Mouse (Mus musculus) kidney, postnatal 10 days (tissue): Measurements from ENCODE around the gene Plekhh3.

Experiments
- DNase-seq: peaks from one replicate; pipeline ENCODE4 v3.0.0; 2021; ENCODE audit warnings: mixed read lengths

The Plekhh3 gene

DNA sequence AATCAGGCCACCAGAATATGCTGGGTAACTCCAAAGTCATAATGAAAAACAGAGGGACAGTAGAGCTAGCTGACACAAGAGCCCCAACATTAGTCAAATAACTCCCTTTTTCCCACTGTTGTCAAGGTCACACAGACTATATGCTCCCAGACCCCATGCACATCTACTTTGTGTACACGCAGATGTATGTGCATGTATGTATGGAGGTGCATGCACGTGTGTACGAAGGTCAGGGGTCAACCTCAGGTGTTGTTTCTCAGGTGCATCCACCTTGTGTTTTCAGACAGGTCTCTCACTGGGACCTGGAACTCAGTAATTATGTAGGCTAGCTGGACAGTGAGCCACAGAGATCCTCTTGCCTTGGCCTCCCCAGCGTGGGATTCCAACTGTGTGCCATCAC, 14.3 kb upstream of the Plekhh3 start:
- DNase-seq: no peak

DNA sequence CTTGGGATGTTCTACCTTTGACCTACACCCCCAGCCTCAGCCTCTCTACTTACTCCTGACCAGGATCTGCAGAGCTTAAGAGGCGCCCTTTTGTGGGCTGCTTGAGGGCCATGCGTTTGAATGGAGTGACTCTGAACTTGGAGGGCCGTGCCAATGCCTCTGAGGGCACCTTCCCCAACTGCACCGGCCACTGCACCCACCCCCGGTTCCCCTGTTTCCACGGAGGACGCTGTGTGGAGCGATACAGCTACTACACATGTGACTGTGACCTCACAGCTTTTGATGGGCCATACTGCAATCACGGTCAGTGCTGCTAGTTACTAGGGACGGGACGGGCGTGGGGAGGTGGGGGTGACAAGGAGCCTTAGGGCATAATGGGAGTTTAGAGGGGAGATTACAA, 13.8 kb upstream of the Plekhh3 start:
- no peak for DNase-seq

DNA sequence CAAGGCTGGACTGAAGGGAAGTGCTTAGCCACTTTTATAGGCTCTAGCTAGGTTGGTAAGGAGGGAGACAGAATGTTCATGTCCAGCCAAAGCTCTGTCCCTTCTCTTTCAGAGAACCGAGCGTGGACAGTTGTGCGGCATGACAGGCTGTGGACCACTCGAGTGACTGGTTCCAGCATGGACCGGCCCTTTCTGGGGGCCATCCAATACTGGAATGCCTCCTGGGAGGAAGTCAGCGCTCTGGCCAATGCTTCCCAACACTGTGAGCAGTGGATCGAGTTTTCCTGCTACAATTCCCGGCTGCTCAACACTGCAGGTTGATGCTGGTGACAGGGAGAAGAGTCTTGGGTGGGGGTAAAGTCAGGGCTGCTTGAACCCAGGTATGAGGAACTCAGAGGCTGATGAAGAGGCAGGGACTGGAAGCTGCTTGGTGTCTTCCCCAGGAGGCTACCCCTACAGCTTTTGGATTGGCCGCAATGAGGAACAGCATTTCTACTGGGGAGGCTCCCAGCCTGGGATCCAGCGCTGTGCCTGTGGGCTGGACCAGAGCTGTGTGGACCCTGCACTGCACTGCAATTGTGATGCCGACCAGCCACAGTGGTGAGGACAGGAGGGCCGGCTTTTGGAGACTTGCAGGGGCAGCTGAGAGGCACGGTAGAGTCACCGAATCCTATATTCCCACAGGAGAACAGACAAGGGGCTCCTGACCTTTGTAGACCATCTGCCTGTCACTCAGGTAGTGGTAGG, 11.8 kb upstream of the Plekhh3 start:
- peak; percentile 59 for DNase-seq

DNA sequence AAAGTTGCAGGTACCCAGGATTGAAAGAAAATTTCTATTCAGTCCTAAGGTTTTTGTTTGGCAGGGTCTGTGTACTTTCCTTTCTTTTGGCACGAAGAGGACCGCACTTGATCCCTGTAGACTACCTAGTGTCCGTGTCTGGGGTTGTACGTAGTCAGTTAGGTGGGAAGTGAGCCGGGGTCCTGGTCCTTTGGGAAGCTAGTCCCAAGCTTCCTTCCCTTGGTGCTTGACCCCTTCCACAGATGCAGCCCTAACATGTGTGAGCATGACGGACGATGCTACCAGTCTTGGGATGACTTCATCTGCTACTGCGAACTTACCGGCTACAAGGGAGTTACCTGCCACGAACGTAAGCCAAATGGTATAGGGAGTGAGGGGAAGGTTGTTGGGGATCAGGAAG, 10.8 kb upstream of the Plekhh3 start:
- DNase-seq: no peak

GRCm38 (mm10) chr11:101180846-101181740, 9.9 kb upstream of the Plekhh3 start:
- DNase-seq: peak; percentile 84

DNA sequence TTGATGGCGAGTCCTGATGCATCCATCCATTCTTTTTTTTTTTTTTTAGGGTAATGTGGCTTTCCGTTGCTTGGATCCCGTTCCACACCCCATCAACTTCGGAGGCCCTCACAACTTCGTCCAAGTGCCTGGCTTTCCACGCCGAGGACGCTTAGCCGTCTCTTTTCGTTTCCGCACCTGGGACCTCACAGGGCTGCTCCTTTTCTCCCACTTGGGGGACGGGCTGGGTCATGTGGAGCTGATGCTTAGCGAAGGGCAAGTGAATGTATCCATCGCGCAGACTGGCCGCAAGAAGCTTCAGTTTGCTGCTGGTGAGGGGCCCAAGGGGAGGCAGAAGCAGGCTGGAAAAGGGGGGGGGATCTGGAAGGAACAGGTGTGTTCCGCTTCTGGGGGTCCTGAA, 9.1 kb upstream of the Plekhh3 start:
- DNase-seq: no peak

DNA sequence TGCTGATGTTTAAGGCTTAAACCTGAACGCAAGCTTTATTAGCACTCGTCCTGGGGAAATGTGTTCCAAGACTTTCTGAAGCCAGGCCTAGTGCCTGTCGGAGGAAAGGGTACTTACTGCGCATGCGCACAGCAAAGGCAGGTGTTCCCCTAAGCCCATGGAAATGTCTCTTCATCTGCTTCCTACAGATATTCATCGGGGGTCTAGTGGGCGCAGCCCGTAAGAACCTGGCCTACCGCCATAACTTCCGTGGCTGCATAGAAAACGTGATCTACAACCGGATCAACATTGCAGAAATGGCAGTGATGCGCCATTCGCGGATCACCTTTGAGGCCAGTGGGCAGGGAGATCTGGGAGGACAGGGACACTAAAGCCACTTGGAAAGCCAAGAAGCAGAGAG, 8.2 kb upstream of the Plekhh3 start:
- DNase-seq: no peak

- no peak for DNase-seq
Observed at GRCm38 (mm10) chr11:101178061-101179058, 7.2 kb upstream of the Plekhh3 start.

GRCm38 (mm10) chr11:101176933-101177773, 6.0 kb upstream of the Plekhh3 start:
- peak; percentile 79 for DNase-seq

GRCm38 (mm10) chr11:101176117-101176691, 5.1 kb upstream of the Plekhh3 start:
- peak; percentile 78 for DNase-seq

DNA sequence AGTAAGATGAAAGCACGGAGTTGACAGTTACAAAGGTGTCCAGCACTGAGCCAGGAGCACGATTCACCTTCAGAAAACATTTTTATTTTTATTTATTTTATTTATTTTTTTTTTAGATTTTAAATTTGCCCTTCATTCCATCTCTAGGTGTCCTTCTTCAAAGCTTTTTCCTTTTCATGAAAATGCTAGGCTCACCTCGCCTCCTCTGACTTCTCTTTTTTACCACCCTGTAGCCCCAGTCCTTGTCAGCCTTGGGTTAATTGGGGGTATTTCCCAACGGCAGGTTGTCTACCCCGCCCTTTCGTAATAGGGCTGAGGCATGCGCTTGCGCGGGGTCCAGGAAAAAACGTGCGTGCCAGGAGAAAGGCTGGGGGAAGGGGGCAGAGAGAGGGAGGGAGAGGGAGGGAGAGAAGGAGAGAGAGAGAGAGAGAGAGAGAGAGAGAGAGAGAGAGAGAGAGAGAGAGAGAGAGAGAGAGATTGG, 4.5 kb upstream of the Plekhh3 start:
- DNase-seq: no peak

DNA sequence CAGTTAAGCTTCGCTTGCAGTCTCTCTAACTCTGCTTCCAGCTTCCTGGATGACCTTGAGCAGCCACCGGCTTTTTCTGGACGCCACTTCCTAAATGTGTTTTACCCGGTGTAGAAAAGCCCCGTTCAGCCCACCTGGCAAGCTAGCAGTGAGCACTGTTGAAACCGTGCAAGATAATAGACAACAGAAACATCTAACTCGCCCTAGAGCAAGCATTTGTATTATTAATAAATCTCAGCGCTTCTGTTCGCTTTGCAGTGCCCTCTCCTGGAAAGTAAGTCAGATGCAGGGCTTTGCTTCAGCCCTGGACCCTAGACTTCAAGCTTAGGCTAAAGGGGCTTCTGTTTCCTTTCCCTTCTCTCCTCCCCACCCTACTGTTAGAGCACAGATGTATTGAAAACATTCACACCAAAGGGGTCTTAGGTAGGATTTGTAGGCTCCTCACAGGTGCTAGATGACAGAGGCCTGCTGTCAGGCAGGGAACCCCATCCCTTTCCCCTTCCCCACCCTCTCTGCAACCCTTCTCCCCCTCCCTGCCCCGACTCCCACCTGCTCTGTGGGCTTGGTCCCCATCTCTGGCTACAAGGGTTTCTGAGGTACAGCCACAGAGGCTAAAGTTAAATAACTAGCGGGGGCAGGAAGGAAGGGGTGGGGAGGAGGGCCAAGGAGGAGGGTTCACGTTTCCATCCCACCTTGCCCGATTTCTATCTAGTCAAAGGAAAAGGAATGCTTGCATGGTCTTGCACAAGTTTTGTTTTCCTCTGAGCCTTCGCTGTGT, 3.9 kb upstream of the Plekhh3 start, which contains the start of gene Ccr10:
TSS of gene Ccr10 (minus strand) at position 593 of the 778 bp plus-strand sequence.
- DNase-seq: no peak

GRCm38 (mm10) chr11:101174389-101174745, 3.2 kb upstream of the Plekhh3 start:
- DNase-seq: peak; percentile 63

GRCm38 (mm10) chr11:101173631-101174388, 2.7 kb upstream of the Plekhh3 start:
- peak; percentile 92 for DNase-seq

DNA sequence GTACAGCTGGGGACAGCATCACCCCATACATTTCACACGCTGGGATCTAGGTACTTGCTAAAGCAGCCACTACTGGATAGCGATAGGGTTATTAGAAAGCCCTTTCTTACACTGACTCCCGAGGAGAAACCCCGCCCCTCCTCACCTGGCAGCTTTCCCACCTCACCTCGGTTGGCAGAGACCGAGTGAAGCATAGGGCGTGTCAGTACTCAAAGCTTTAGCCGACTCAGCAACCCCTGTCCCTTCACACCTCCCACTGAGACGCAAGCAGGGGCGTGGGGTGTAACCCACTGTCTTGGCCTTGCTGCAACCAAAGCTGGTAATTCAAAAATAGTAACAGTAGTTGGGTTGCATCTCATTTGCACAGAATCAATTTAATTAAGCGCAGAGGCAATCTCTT, 2.0 kb upstream of the Plekhh3 start:
- DNase-seq: peak; percentile 88

GRCm38 (mm10) chr11:101172434-101172815, 1.3 kb upstream of the Plekhh3 start:
- DNase-seq: no peak

DNA sequence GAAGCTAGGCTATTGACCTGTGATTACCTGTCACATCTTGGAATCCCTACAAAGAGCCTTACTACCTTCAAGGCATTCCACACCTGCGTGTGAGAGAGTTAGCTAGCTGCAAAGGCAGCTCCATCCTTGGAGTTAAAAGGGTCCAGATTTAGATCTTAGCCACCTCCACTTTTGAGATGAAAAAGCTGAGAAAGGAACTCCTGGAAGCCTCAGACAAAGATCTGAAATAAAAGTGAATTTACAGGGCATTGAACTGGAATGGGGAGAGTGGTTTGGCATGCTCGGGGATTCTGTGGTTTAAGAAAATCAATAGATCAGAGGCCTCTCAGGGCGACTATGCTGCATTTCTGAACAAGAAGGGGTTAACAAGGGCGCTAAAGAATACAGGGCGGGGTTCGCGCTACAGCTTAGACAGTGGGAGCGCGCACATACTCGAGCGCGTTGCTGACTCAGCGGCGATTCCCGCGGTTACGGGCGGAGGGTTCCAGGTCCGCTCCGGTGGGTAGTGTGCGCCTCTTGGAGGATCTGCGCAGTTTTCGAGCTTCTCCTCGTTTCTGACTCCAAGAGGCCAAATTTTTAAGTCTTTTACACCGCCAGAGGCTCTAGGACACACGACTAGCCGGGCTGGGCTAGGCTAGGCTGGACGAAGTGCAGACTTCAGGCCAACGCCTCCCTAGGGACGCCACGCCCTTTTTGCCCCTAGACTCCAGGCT, 726 bp upstream of the Plekhh3 start:
- DNase-seq: peak; percentile 87

GRCm38 (mm10) chr11:101170354-101170810, 769 bp downstream of the Plekhh3 start, which contains the start of gene Cntnap1:
Gene Cntnap1, plus strand, starts transcription at chr11:101170523.
- peak; percentile 81 for DNase-seq
